Mouse (Mus musculus): Measurements from ENCODE around the gene Tnik. TPM values are rescaled to one million over a fixed set of nuclear protein-coding genes. Genes with fewer than 3 reads are reported as not detected.

Gene Tnik
- total RNA-seq, 2 experiments from 2014 or later = 166 to 227 TPM

GRCm38 (mm10) chr3:28263948-28264840 lies 1.2 kb downstream of the Tnik start:
- peak; percentile 40 to 41 for DNase-seq (ENCODE audit: extremely low spot score in 1 of 2, low spot score in 1 of 2)

- DNase-seq (ENCODE audit: extremely low spot score in 1 of 2, low spot score in 1 of 2) = no peak
These were observed 1.8 kb downstream of the Tnik start for GRCm38 (mm10) chr3:28264841-28265150.

- DNase-seq (ENCODE audit: extremely low spot score in 1 of 2, low spot score in 1 of 2) = no peak
These were observed 2.2 kb downstream of the Tnik start for GRCm38 (mm10) chr3:28265183-28265582.

- DNase-seq (ENCODE audit: extremely low spot score in 1 of 2, low spot score in 1 of 2) = peak in 1 of 2 experiments; percentile 26
These were observed 2.6 kb downstream of the Tnik start for GRCm38 (mm10) chr3:28265656-28266055.

- DNase-seq (ENCODE audit: extremely low spot score in 1 of 2, low spot score in 1 of 2) = no peak
These were observed 4.2 kb downstream of the Tnik start for GRCm38 (mm10) chr3:28267211-28267610.

GRCm38 (mm10) chr3:28269716-28270115 lies 6.7 kb downstream of the Tnik start:
- DNase-seq (ENCODE audit: extremely low spot score in 1 of 2, low spot score in 1 of 2) = no peak

- DNase-seq (ENCODE audit: extremely low spot score in 1 of 2, low spot score in 1 of 2) = no peak
These were observed 8.9 kb downstream of the Tnik start for GRCm38 (mm10) chr3:28271884-28272283.

- no peak for DNase-seq (ENCODE audit: extremely low spot score in 1 of 2, low spot score in 1 of 2)
These were observed 11.7 kb downstream of the Tnik start for GRCm38 (mm10) chr3:28274763-28275162.

GRCm38 (mm10) chr3:28289693-28290092 lies 26.7 kb downstream of the Tnik start:
- DNase-seq (ENCODE audit: extremely low spot score in 1 of 2, low spot score in 1 of 2) = no peak

GRCm38 (mm10) chr3:28301378-28301777 lies 38.4 kb downstream of the Tnik start:
- DNase-seq (ENCODE audit: extremely low spot score in 1 of 2, low spot score in 1 of 2) = no peak

GRCm38 (mm10) chr3:28303915-28304314 lies 40.9 kb downstream of the Tnik start:
- no peak for DNase-seq (ENCODE audit: extremely low spot score in 1 of 2, low spot score in 1 of 2)

GRCm38 (mm10) chr3:28306852-28307251 lies 43.8 kb downstream of the Tnik start:
- DNase-seq (ENCODE audit: extremely low spot score in 1 of 2, low spot score in 1 of 2) = no peak

- DNase-seq (ENCODE audit: extremely low spot score in 1 of 2, low spot score in 1 of 2) = no peak
These were observed 51.4 kb downstream of the Tnik start for GRCm38 (mm10) chr3:28314438-28314837.

GRCm38 (mm10) chr3:28317339-28317738 lies 54.3 kb downstream of the Tnik start:
- DNase-seq (ENCODE audit: extremely low spot score in 1 of 2, low spot score in 1 of 2) = no peak

- DNase-seq (ENCODE audit: extremely low spot score in 1 of 2, low spot score in 1 of 2) = no peak
These were observed 58.6 kb downstream of the Tnik start for GRCm38 (mm10) chr3:28321635-28322034.

- no peak for DNase-seq (ENCODE audit: extremely low spot score in 1 of 2, low spot score in 1 of 2)
These were observed 62.7 kb downstream of the Tnik start for GRCm38 (mm10) chr3:28325613-28326233.

GRCm38 (mm10) chr3:28332316-28332715 lies 69.3 kb downstream of the Tnik start:
- no peak for DNase-seq (ENCODE audit: extremely low spot score in 1 of 2, low spot score in 1 of 2)

GRCm38 (mm10) chr3:28333869-28334268 lies 70.9 kb downstream of the Tnik start:
- DNase-seq (ENCODE audit: extremely low spot score in 1 of 2, low spot score in 1 of 2) = no peak

GRCm38 (mm10) chr3:28334547-28334946 lies 71.5 kb downstream of the Tnik start:
- no peak for DNase-seq (ENCODE audit: extremely low spot score in 1 of 2, low spot score in 1 of 2)

GRCm38 (mm10) chr3:28340071-28340470 lies 77.1 kb downstream of the Tnik start:
- peak; percentile 25 to 29 for DNase-seq (ENCODE audit: extremely low spot score in 1 of 2, low spot score in 1 of 2)

GRCm38 (mm10) chr3:28343204-28343603 lies 80.2 kb downstream of the Tnik start:
- DNase-seq (ENCODE audit: extremely low spot score in 1 of 2, low spot score in 1 of 2) = no peak

GRCm38 (mm10) chr3:28343661-28344060 lies 80.6 kb downstream of the Tnik start:
- no peak for DNase-seq (ENCODE audit: extremely low spot score in 1 of 2, low spot score in 1 of 2)

Measured in layer of hippocampus, postnatal 25 days (tissue).